Comparison of ENCODE assay signal across 24 mouse cellular contexts in the genomic region with DNA sequence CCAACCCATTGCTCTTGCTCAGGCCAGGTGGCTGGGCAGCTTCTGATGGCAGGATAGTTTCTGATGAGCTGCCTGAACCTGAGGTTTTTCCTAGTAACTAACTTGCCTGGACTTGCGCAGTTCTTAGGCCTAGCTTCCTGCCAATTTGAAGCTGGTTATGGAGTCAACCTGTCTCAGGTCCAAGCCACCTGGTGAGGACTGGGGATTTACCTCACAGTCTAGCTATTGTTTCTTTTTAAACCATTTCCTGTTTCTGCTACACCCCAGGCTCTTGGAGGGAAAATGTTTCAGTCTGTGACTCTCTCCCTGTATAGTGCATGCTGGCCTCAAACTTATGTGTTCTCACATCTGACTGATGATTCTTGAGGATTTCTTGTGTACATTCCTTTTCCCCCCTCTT. TPM values are rescaled to one million over a fixed set of nuclear protein-coding genes. Genes with fewer than 3 reads are reported as not detected.
DNase-seq lines count a peak whose midpoint lies in the region; ATAC-seq lines count a peak whose summit lies in the region.
"Had no signal": no experiment of that assay in that cellular context is flagged by ENCODE, and none has a peak within 500 bp of the region (broad histone marks: within the 10 kb centered on the region; RNA-seq: fewer than 3 reads in every experiment).

No protein-coding gene starts in this region.

- DNase-seq in A20 (ENCODE audit: low read depth, low spot score), result peak; percentile 43
- peak; percentile 64 for DNase-seq in fat pad, adult 2 months (ENCODE audit: extremely low read depth, low read depth, low spot score)
- DNase-seq in layer of hippocampus, postnatal 10 days (ENCODE audit: low spot score in 2 of 2), result no peak
- no peak for DNase-seq in retina, postnatal 1 day
- DNase-seq in kidney, adult 18-20 months, result no peak
- DNase-seq in left cerebral cortex, adult 8-10 months (ENCODE audit: low spot score in 2 of 2), result no peak
- DNase-seq: adrenal gland, adult 2 months; adrenal gland, postnatal 10 days; adrenal gland, postnatal 25 days; cerebellum, adult 11 months; cerebellum, adult 18-20 months; cerebellum, adult 8-10 months; cerebellum, adult 9-11 months; cerebellum, postnatal 14 days; cerebellum, postnatal 36 days; embryo, embryonic 11 days; forebrain, postnatal 0 days had no signal

- ATAC-seq in CD4-positive, CD25-positive, alpha-beta regulatory T cell, adult 4 months, result peak; percentile 57
- peak; percentile 60 for ATAC-seq in inflammation-experienced regulatory T-cells, adult 6 months
- ATAC-seq: forebrain, embryonic 13.5 days; forebrain, embryonic 15.5 days; forebrain, postnatal 0 days had no signal

RNA-seq across cellular contexts. Expression of a gene that starts 34.9 kb away (rescaled TPM):
- polyA plus RNA-seq in CD4-positive, CD25-positive, alpha-beta regulatory T cell, adult 4 months (2017; shearing (Covaris generic)), result not detected
- not detected for polyA plus RNA-seq in inflammation-experienced regulatory T-cells, adult 6 months (2017; shearing (Covaris generic))
- total RNA-seq in layer of hippocampus, postnatal 10 days (2021), result 1 to 10 TPM in 1 of 2 experiments, under 1 TPM in 1; 0.34 to 1.0 TPM
- total RNA-seq in left cerebral cortex, adult 8-10 months (2022), result 1 to 10 TPM in 3 of 4 experiments, not detected in 1; 1.8 to 8.0 (median 5.0) TPM
- total RNA-seq: common myeloid progenitor, adult 5-6 weeks; forebrain, postnatal 0 days had no signal
- polyA plus RNA-seq: erythroblast, embryonic 14.5 days; G1E had no signal

RNA-seq across cellular contexts. Expression of a gene that starts 58.5 kb away (rescaled TPM):
- polyA plus RNA-seq in CD4-positive, CD25-positive, alpha-beta regulatory T cell, adult 4 months (2017; shearing (Covaris generic)), result 10 to 100 TPM; 39.0 to 43.8 TPM
- polyA plus RNA-seq in inflammation-experienced regulatory T-cells, adult 6 months (2017; shearing (Covaris generic)), result 10 to 100 TPM; 23.1 to 52.2 (median 35.8) TPM
- 100 to 1,000 TPM; 136 to 145 TPM for total RNA-seq in layer of hippocampus, postnatal 10 days (2021)
- 100 to 1,000 TPM; 196 to 219 (median 217) TPM for total RNA-seq in left cerebral cortex, adult 8-10 months (2022)

Comparison
In these comparisons a context has a peak if more than half of its experiments do, and no peak if none do; other contexts are left out.
1. DNase-seq: peak in A20 (single experiment) and fat pad, adult 2 months (single experiment); none in layer of hippocampus, postnatal 10 days (0 of 2), retina, postnatal 1 day (single experiment), kidney, adult 18-20 months (single experiment) and left cerebral cortex, adult 8-10 months (0 of 2).